16 mouse cellular contexts compared by ENCODE assay signal in genomic region chr4:41739260-41739659, GRCm38 (mm10). TPM values are rescaled to one million over a fixed set of nuclear protein-coding genes. Genes with fewer than 3 reads are reported as not detected.
DNase-seq lines count a peak whose midpoint lies in the region; ATAC-seq and TF ChIP-seq lines count a peak whose summit lies in the region.
"Had no signal": no experiment of that assay in that cellular context is flagged by ENCODE, and none has a peak within 500 bp of the region (broad histone marks: within the 10 kb centered on the region; RNA-seq: fewer than 3 reads in every experiment).

No protein-coding gene starts in this region.

- WGBS in heart, embryonic 13.5 days = 94% methylated on average over 13 of the region's 13 CpGs
- 94% methylated on average over 13 of the region's 13 CpGs for WGBS in heart, adult 2 months
- 93% methylated on average over 13 of the region's 13 CpGs for WGBS in lung, embryonic 15.5 days
- WGBS in embryonic facial prominence, embryonic 15.5 days = 94% methylated on average over 13 of the region's 13 CpGs

- no peak for ATAC-seq in heart, embryonic 13.5 days (ENCODE audit: extremely low read depth, insufficient number of reproducible peaks, low FRiP score, low TSS enrichment)
- ATAC-seq in lung, embryonic 15.5 days (ENCODE audit: borderline replicate concordance, extremely low read depth, low FRiP score, low TSS enrichment) = no peak
- ATAC-seq in embryonic facial prominence, embryonic 15.5 days (ENCODE audit: insufficient number of reproducible peaks, low FRiP score, low TSS enrichment, low read depth) = no peak

- no peak overlapping the region for H3K9ac ChIP-seq in heart, embryonic 13.5 days
- no peak overlapping the region for H3K9ac ChIP-seq in heart, adult 2 months (ENCODE audit: low read depth, low read length)
- no peak overlapping the region for H3K9ac ChIP-seq in lung, embryonic 15.5 days
- H3K9ac ChIP-seq in embryonic facial prominence, embryonic 15.5 days = peak overlapping the region; percentile 1; the same call in 1 of the 2 replicates

- H3K27ac ChIP-seq in heart, embryonic 13.5 days (replicated peaks) = no peak overlapping the region
- H3K27ac ChIP-seq in heart, adult 2 months = no peak overlapping the region
- H3K27ac ChIP-seq in lung, embryonic 15.5 days = no peak overlapping the region
- H3K27ac ChIP-seq in embryonic facial prominence, embryonic 15.5 days (replicated peaks) = no peak overlapping the region

- no peaks in the 10 kb centered on the region for H3K79me2 ChIP-seq in heart, adult 2 months (replicated peaks; ENCODE audit: control insufficient read depth, insufficient read depth, low read length)
- peaks cover 14% of the 10 kb centered on the region for H3K79me2 ChIP-seq in myocyte (ENCODE audit: control insufficient read depth, insufficient read depth)

- no peak overlapping the region for H3K4me3 ChIP-seq in heart, embryonic 13.5 days
- no peak overlapping the region for H3K4me3 ChIP-seq in heart, adult 2 months
- no peak overlapping the region for H3K4me3 ChIP-seq in lung, embryonic 15.5 days
- H3K4me3 ChIP-seq in embryonic facial prominence, embryonic 15.5 days (replicated peaks) = no peak overlapping the region
- peak overlapping the region; percentile 60 for H3K4me3 ChIP-seq in myocyte

- H3K27me3 ChIP-seq in heart, embryonic 13.5 days (replicated peaks) = peaks cover 17% of the 10 kb centered on the region
- H3K27me3 ChIP-seq in heart, adult 2 months (ENCODE audit: control insufficient read depth, insufficient read depth, low read length) = no peaks in the 10 kb centered on the region
- 0 out of 2 replicates have a peak, but pooled peaks cover under 1% of the 10 kb centered on the region for H3K27me3 ChIP-seq in lung, embryonic 15.5 days
- no peaks in the 10 kb centered on the region for H3K27me3 ChIP-seq in embryonic facial prominence, embryonic 15.5 days
- H3K27me3 ChIP-seq in myocyte (ENCODE audit: control insufficient read depth, insufficient read depth, insufficient read length) = no peaks in the 10 kb centered on the region

- peaks cover 16% of the 10 kb centered on the region for H3K4me1 ChIP-seq in heart, embryonic 13.5 days
- H3K4me1 ChIP-seq in heart, adult 2 months (ENCODE audit: control insufficient read depth, insufficient read depth, low read length) = peaks cover 5% of the 10 kb centered on the region
- H3K4me1 ChIP-seq in lung, embryonic 15.5 days = peaks cover 17% of the 10 kb centered on the region
- peaks cover 18% of the 10 kb centered on the region for H3K4me1 ChIP-seq in embryonic facial prominence, embryonic 15.5 days

- no peak for TF ChIP-seq CTCF in heart, adult 2 months (IDR thresholded peaks at IDR 0.05)

- no peak for DNase-seq in heart, adult 2 months
- DNase-seq in lung, postnatal 25 days (ENCODE audit: low spot score) = no peak
- no peak for DNase-seq in adrenal gland, adult 2 months
- no peak for DNase-seq in layer of hippocampus, adult 18-20 months (ENCODE audit: low spot score in 2 of 2)
- DNase-seq: cerebellum, adult 11-12 months; gastrocnemius, postnatal 25 days; kidney, adult 18-20 months; lung, adult 2 months; right cerebral cortex, postnatal 14 days; thymus, postnatal 36 days had no signal

- TF ChIP-seq EP300 in heart, adult 2 months (IDR thresholded peaks at IDR 0.05; ENCODE audit: insufficient read depth, low read depth, low read length) = no peak

- peaks cover 15% of the 10 kb centered on the region for H3K36me3 ChIP-seq in heart, embryonic 13.5 days
- no peaks in the 10 kb centered on the region for H3K36me3 ChIP-seq in heart, adult 2 months (ENCODE audit: control insufficient read depth, insufficient read depth, low read length)
- H3K36me3 ChIP-seq in lung, embryonic 15.5 days = 0 out of 2 replicates have a peak, but pooled peaks cover 10% of the 10 kb centered on the region
- H3K36me3 ChIP-seq in embryonic facial prominence, embryonic 15.5 days = peaks cover 9% of the 10 kb centered on the region; the same call in 1 of the 2 replicates
- no peaks in the 10 kb centered on the region for H3K36me3 ChIP-seq in myocyte (ENCODE audit: control insufficient read depth, insufficient read depth)

- H3K9me3 ChIP-seq in heart, embryonic 13.5 days = no peaks in the 10 kb centered on the region; the same call in 1 of the 2 replicates
- no peaks in the 10 kb centered on the region for H3K9me3 ChIP-seq in lung, embryonic 15.5 days
- H3K9me3 ChIP-seq in embryonic facial prominence, embryonic 15.5 days (replicated peaks) = no peaks in the 10 kb centered on the region

- H3K4me2 ChIP-seq in heart, embryonic 13.5 days = peak overlapping the region; percentile 94; the same call in 1 of the 2 replicates
- peak overlapping the region; percentile 90; the same call in 1 of the 2 replicates for H3K4me2 ChIP-seq in lung, embryonic 15.5 days
- H3K4me2 ChIP-seq in embryonic facial prominence, embryonic 15.5 days (replicated peaks) = no peak overlapping the region
- peak overlapping the region; percentile 69 for H3K4me2 ChIP-seq in myocyte (ENCODE audit: low read depth)

- intact Hi-C loops in heart, adult 2 months (cut with DNase I) = no loop called here

- TF ChIP-seq POLR2A in heart, adult 2 months (IDR thresholded peaks at IDR 0.05; ENCODE audit: insufficient read depth, low read depth, low read length) = no peak
- TF ChIP-seq POLR2A in myocyte (IDR thresholded peaks at IDR 0.05; ENCODE audit: insufficient read length, low read depth) = no peak

- H3ac ChIP-seq in myocyte (ENCODE audit: control insufficient read depth, insufficient read length) = no peak overlapping the region

TF ChIP-seq in myocyte, 11 proteins besides CTCF, POLR2A, EP300 and RAD21 (continues in another document):
- TF ChIP-seq MYOD1 (IDR thresholded peaks at IDR 0.05; ENCODE audit: control insufficient read depth in 1 of 3, insufficient read length in 2 of 3, low read depth in 2 of 3) (no peak), TCF3 (IDR thresholded peaks at IDR 0.05; ENCODE audit: insufficient read length, low read depth) (no peak), POLR2AphosphoS2 (IDR thresholded peaks at IDR 0.05; ENCODE audit: insufficient read length, low read depth) (no peak), E2F4 (IDR thresholded peaks at IDR 0.05; ENCODE audit: insufficient read depth) (no peak), REST (IDR thresholded peaks at IDR 0.05; ENCODE audit: insufficient read depth, insufficient read length) (no peak)

RNA-seq across cellular contexts. Expression of gene Arid3c, which starts 8.3 kb away (rescaled TPM):
- polyA plus RNA-seq in heart, embryonic 13.5 days (2015; fragmentation: Nextera tagmentation; extraction: Ambion mirVana) = not detected in 2 replicates
- total RNA-seq in heart, adult 2 months (2021) = not detected
- not detected in 2 replicates for polyA plus RNA-seq in heart, adult 2 months (2012; rRNA removed)
- polyA plus RNA-seq in lung, embryonic 15.5 days (2015; fragmentation: Nextera tagmentation; extraction: Ambion mirVana) = not detected in 2 replicates
- 0.12 and 0.16 TPM in 2 replicates for polyA plus RNA-seq in embryonic facial prominence, embryonic 15.5 days (2015; fragmentation: Nextera tagmentation; extraction: Ambion mirVana)
- not detected for polyA plus RNA-seq in myocyte (2012; fragmentation: generic; extraction: Trizol)
- total RNA-seq in adrenal gland, adult 2 months (2021) = not detected
- polyA plus RNA-seq in adrenal gland, adult 2 months (2012; rRNA removed) = not detected in 2 replicates
- total RNA-seq in layer of hippocampus, adult 18-20 months (2021) = not detected
- total RNA-seq: gastrocnemius, postnatal 25 days; neutrophil, adult 5-6 weeks had no signal
- polyA plus RNA-seq: heart, postnatal 0 days; lung, adult 2 months had no signal

RNA-seq across cellular contexts. Expression of gene Galt, which starts 15.8 kb away (rescaled TPM):
- 54.1 and 61.6 TPM in 2 replicates for polyA plus RNA-seq in heart, embryonic 13.5 days (2015; fragmentation: Nextera tagmentation; extraction: Ambion mirVana)
- 10 to 100 TPM; 42.5 to 52.7 TPM for total RNA-seq in heart, adult 2 months (2021)
- 136 and 137 TPM in 2 replicates for polyA plus RNA-seq in heart, adult 2 months (2012; rRNA removed)
- 29.2 and 30.8 TPM in 2 replicates for polyA plus RNA-seq in lung, embryonic 15.5 days (2015; fragmentation: Nextera tagmentation; extraction: Ambion mirVana)
- polyA plus RNA-seq in embryonic facial prominence, embryonic 15.5 days (2015; fragmentation: Nextera tagmentation; extraction: Ambion mirVana) = 41.4 and 45.5 TPM in 2 replicates
- polyA plus RNA-seq in myocyte (2012; fragmentation: generic; extraction: Trizol) = 2.1 TPM
- total RNA-seq in adrenal gland, adult 2 months (2021) = 10 to 100 TPM; 42.9 to 43.3 TPM
- polyA plus RNA-seq in adrenal gland, adult 2 months (2012; rRNA removed) = 113 and 117 TPM in 2 replicates
- 10 to 100 TPM; 52.2 to 54.3 TPM for total RNA-seq in layer of hippocampus, adult 18-20 months (2021)

RNA-seq across cellular contexts. Expression of gene Dctn3, which starts 16.3 kb away (rescaled TPM):
- polyA plus RNA-seq in heart, embryonic 13.5 days (2015; fragmentation: Nextera tagmentation; extraction: Ambion mirVana) = 128 and 139 TPM in 2 replicates
- total RNA-seq in heart, adult 2 months (2021) = 10 to 100 TPM; 68.4 to 75.7 TPM
- 49.1 and 54.3 TPM in 2 replicates for polyA plus RNA-seq in heart, adult 2 months (2012; rRNA removed)
- polyA plus RNA-seq in lung, embryonic 15.5 days (2015; fragmentation: Nextera tagmentation; extraction: Ambion mirVana) = 133 and 136 TPM in 2 replicates
- 139 and 146 TPM in 2 replicates for polyA plus RNA-seq in embryonic facial prominence, embryonic 15.5 days (2015; fragmentation: Nextera tagmentation; extraction: Ambion mirVana)
- polyA plus RNA-seq in myocyte (2012; fragmentation: generic; extraction: Trizol) = 155 TPM
- 100 to 1,000 TPM; 105 to 128 TPM for total RNA-seq in adrenal gland, adult 2 months (2021)
- polyA plus RNA-seq in adrenal gland, adult 2 months (2012; rRNA removed) = 51.7 and 60.7 TPM in 2 replicates
- total RNA-seq in layer of hippocampus, adult 18-20 months (2021) = 100 to 1,000 TPM; 150 to 151 TPM

RNA-seq across cellular contexts. Expression of gene Sigmar1, which starts 16.7 kb away (rescaled TPM):
- polyA plus RNA-seq in heart, embryonic 13.5 days (2015; fragmentation: Nextera tagmentation; extraction: Ambion mirVana) = 63.3 and 69.8 TPM in 2 replicates
- 10 to 100 TPM; 19.6 to 20.7 TPM for total RNA-seq in heart, adult 2 months (2021)
- 33.2 and 47.7 TPM in 2 replicates for polyA plus RNA-seq in heart, adult 2 months (2012; rRNA removed)
- polyA plus RNA-seq in lung, embryonic 15.5 days (2015; fragmentation: Nextera tagmentation; extraction: Ambion mirVana) = 75.5 and 80.2 TPM in 2 replicates
- 75.9 and 79.7 TPM in 2 replicates for polyA plus RNA-seq in embryonic facial prominence, embryonic 15.5 days (2015; fragmentation: Nextera tagmentation; extraction: Ambion mirVana)
- 98.6 TPM for polyA plus RNA-seq in myocyte (2012; fragmentation: generic; extraction: Trizol)
- 10 to 100 TPM; 83.8 to 86.7 TPM for total RNA-seq in adrenal gland, adult 2 months (2021)
- polyA plus RNA-seq in adrenal gland, adult 2 months (2012; rRNA removed) = 139 and 145 TPM in 2 replicates
- 10 to 100 TPM; 36.9 to 44.0 TPM for total RNA-seq in layer of hippocampus, adult 18-20 months (2021)

RNA-seq across cellular contexts. Expression of gene Rpp25l, which starts 25.9 kb away (rescaled TPM):
- polyA plus RNA-seq in heart, embryonic 13.5 days (2015; fragmentation: Nextera tagmentation; extraction: Ambion mirVana) = 45.1 and 50.4 TPM in 2 replicates
- total RNA-seq in heart, adult 2 months (2021) = 10 to 100 TPM; 30.1 to 32.3 TPM
- polyA plus RNA-seq in heart, adult 2 months (2012; rRNA removed) = 33.2 and 33.8 TPM in 2 replicates
- polyA plus RNA-seq in lung, embryonic 15.5 days (2015; fragmentation: Nextera tagmentation; extraction: Ambion mirVana) = 80.4 and 89.8 TPM in 2 replicates
- 70.0 and 79.8 TPM in 2 replicates for polyA plus RNA-seq in embryonic facial prominence, embryonic 15.5 days (2015; fragmentation: Nextera tagmentation; extraction: Ambion mirVana)
- 43.8 TPM for polyA plus RNA-seq in myocyte (2012; fragmentation: generic; extraction: Trizol)
- total RNA-seq in adrenal gland, adult 2 months (2021) = 10 to 100 TPM; 31.0 to 38.6 TPM
- polyA plus RNA-seq in adrenal gland, adult 2 months (2012; rRNA removed) = 61.9 and 70.1 TPM in 2 replicates
- 10 to 100 TPM; 36.0 to 39.0 TPM for total RNA-seq in layer of hippocampus, adult 18-20 months (2021)
